ENCODE assay signal across 19 mouse cellular contexts in the genomic region with DNA sequence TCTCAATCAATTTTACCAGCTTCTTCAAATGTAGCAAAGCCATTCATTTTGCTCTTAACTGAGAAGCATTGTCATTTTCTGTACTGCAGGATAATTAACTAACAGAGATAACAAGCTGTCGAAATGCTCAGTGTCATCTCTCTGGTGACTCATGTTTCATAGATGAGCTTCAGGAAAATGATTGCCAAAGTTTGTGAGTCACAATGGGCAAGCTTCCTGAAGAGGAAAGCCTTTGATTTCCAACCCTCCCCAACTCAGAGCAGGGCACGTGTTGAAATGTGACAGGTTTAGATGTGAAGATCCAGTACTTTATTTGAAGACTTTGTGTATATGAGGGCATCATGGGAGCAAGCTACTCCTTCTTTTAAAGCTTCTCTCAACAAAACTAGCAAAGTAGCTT.
DNase-seq lines count a peak whose midpoint lies in the region; ATAC-seq lines count a peak whose summit lies in the region.
"Had no signal": no experiment of that assay in that cellular context is flagged by ENCODE, and none has a peak within 500 bp of the region (broad histone marks: within the 10 kb centered on the region; RNA-seq: fewer than 3 reads in every experiment).

No protein-coding gene starts in this region.

- no peaks in the 10 kb centered on the region for H3K36me3 ChIP-seq in liver, embryonic 12.5 days
- H3K36me3 ChIP-seq: forebrain, embryonic 10.5 days; G1E; intestine, embryonic 15.5 days; limb, embryonic 15.5 days had no signal

- H3K9me3 ChIP-seq in liver, embryonic 12.5 days (replicated peaks), result no peaks in the 10 kb centered on the region
- H3K9me3 ChIP-seq: forebrain, embryonic 10.5 days; intestine, embryonic 15.5 days; limb, embryonic 15.5 days had no signal

- no peak for ATAC-seq in liver, embryonic 12.5 days
- ATAC-seq: intestine, embryonic 15.5 days; midbrain, embryonic 16.5 days had no signal

- H3K4me1 ChIP-seq in liver, embryonic 12.5 days, result no peaks in the 10 kb centered on the region
- H3K4me1 ChIP-seq: intestine, embryonic 15.5 days; limb, embryonic 15.5 days had no signal

- H3K4me3 ChIP-seq in liver, embryonic 12.5 days, result no peak overlapping the region
- H3K4me3 ChIP-seq: forebrain, embryonic 10.5 days; gastrocnemius, adult 2 months; intestine, embryonic 15.5 days; limb, embryonic 15.5 days had no signal

- no peak overlapping the region for H3K27ac ChIP-seq in liver, embryonic 12.5 days
- H3K27ac ChIP-seq: forebrain, embryonic 10.5 days; gastrocnemius, adult 2 months; hindbrain, embryonic 14.5 days; intestine, embryonic 15.5 days; limb, embryonic 15.5 days had no signal

- no peak overlapping the region for H3K9ac ChIP-seq in liver, embryonic 12.5 days
- H3K9ac ChIP-seq: hindbrain, embryonic 14.5 days; intestine, embryonic 15.5 days; limb, embryonic 15.5 days had no signal

- H3K4me2 ChIP-seq in liver, embryonic 12.5 days, result no peak overlapping the region
- H3K4me2 ChIP-seq: heart, embryonic 11.5 days; hindbrain, embryonic 14.5 days; intestine, embryonic 15.5 days; limb, embryonic 15.5 days had no signal

- H3K27me3 ChIP-seq in liver, embryonic 12.5 days (replicated peaks), result no peaks in the 10 kb centered on the region
- H3K27me3 ChIP-seq: intestine, embryonic 15.5 days; limb, embryonic 15.5 days had no signal

- DNase-seq in cerebellum, postnatal 10 days, result peak; percentile 4 to 14
- DNase-seq in cerebellum, adult 8-10 months, result no peak
- DNase-seq in 416B (ENCODE audit: low read depth), result peak; percentile 5
- DNase-seq in adrenal gland, postnatal 25 days, result peak; percentile 6
- peak; percentile 31 for DNase-seq in layer of hippocampus, adult 9-10 months (ENCODE audit: low spot score)
- DNase-seq in retina, postnatal 1 day, result no peak
- no peak for DNase-seq in kidney, postnatal 36 days
- DNase-seq: cerebellum, adult 18-20 months; gastrocnemius, adult 2 months; lung, postnatal 10 days; thymus, adult 2 months had no signal

- 46% methylated on average over 2 of the region's 2 CpGs for WGBS in liver, embryonic 12.5 days (ENCODE audit: insufficient replicate concordance)

Comparison
In these comparisons a context has a peak if more than half of its experiments do, and no peak if none do; other contexts are left out.
1. DNase-seq: peak in cerebellum, postnatal 10 days (2 of 2), 416B (single experiment), adrenal gland, postnatal 25 days (single experiment) and layer of hippocampus, adult 9-10 months (single experiment); none in cerebellum, adult 8-10 months (single experiment), retina, postnatal 1 day (single experiment) and kidney, postnatal 36 days (0 of 2).